Mouse (Mus musculus): ENCODE results near the gene Cd38. TPM values are rescaled to one million over a fixed set of nuclear protein-coding genes. Genes with fewer than 3 reads are reported as not detected.
"Not testable (repeated sequence)": the region's sequence is repeated elsewhere in the genome, so short reads cannot be mapped to it uniquely, and the experiment has no call there.

Cd38 gene
- polyA plus RNA-seq, 1 experiment from 2014 or later = 6.7 TPM

- not testable (repeated sequence) for H3K27ac ChIP-seq; H3K4me1 ChIP-seq; H3K9me3 ChIP-seq; H3K4me3 ChIP-seq; DNase-seq (ENCODE audit: extremely low spot score, low spot score); H3K27me3 ChIP-seq (ENCODE audit: poor library complexity, severe bottlenecking); H3K36me3 ChIP-seq (replicated peaks)
- WGBS = 97% methylated on average over 4 of the region's 4 CpGs
These were observed 44.5 kb downstream of the Cd38 start, which contains the start of gene Gm7879 for GRCm38 (mm10) chr5:43912844-43913243. Gene Gm7879, plus strand, starts transcription at chr5:43913144.

- no peak for DNase-seq (ENCODE audit: extremely low spot score, low spot score)
- no peaks in the 10 kb centered on the region for H3K27me3 ChIP-seq (ENCODE audit: poor library complexity, severe bottlenecking)
- H3K27ac ChIP-seq = no peak overlapping the region
- no peaks in the 10 kb centered on the region for H3K36me3 ChIP-seq (replicated peaks)
- no peak overlapping the region for H3K4me3 ChIP-seq
- WGBS = 91% methylated on average over 4 of the region's 4 CpGs
- H3K9me3 ChIP-seq = no peaks in the 10 kb centered on the region
- H3K4me1 ChIP-seq = peaks cover 3% of the 10 kb centered on the region; the same call in 1 of the 2 replicates
These were observed 47.0 kb downstream of the Cd38 start for GRCm38 (mm10) chr5:43915261-43915886.

- no peaks in the 10 kb centered on the region for H3K36me3 ChIP-seq (replicated peaks)
- no peaks in the 10 kb centered on the region for H3K27me3 ChIP-seq (ENCODE audit: poor library complexity, severe bottlenecking)
- H3K27ac ChIP-seq = no peak overlapping the region
- no peak overlapping the region for H3K4me3 ChIP-seq
- no peak for DNase-seq (ENCODE audit: extremely low spot score, low spot score)
- WGBS = 93% methylated on average over 11 of the region's 11 CpGs
- H3K4me1 ChIP-seq = peaks cover 1% of the 10 kb centered on the region; the same call in 1 of the 2 replicates
- no peaks in the 10 kb centered on the region for H3K9me3 ChIP-seq
These were observed 53.5 kb downstream of the Cd38 start for GRCm38 (mm10) chr5:43921877-43922276.

- Histone ChIP-seq H3K4me1 (no peaks in the 10 kb centered on the region), H3K9me3 (no peaks in the 10 kb centered on the region), H3K4me3 (no peak overlapping the region), H3K27me3 (ENCODE audit: poor library complexity, severe bottlenecking) (no peaks in the 10 kb centered on the region), H3K36me3 (replicated peaks) (no peaks in the 10 kb centered on the region), H3K27ac (no peak overlapping the region)
- 33% methylated on average over 4 of the region's 4 CpGs for WGBS
- DNase-seq (ENCODE audit: extremely low spot score, low spot score) = peak; percentile 44
These were observed 55.6 kb downstream of the Cd38 start for GRCm38 (mm10) chr5:43923933-43924332.

GRCm38 (mm10) chr5:43927729-43928128 is 59.4 kb downstream of the Cd38 start:
- no peak overlapping the region for H3K27ac ChIP-seq
- DNase-seq (ENCODE audit: extremely low spot score, low spot score) = no peak
- H3K27me3 ChIP-seq (ENCODE audit: poor library complexity, severe bottlenecking) = no peaks in the 10 kb centered on the region
- H3K9me3 ChIP-seq = no peaks in the 10 kb centered on the region
- no peaks in the 10 kb centered on the region for H3K36me3 ChIP-seq (replicated peaks)
- H3K4me1 ChIP-seq = no peaks in the 10 kb centered on the region
- no peak overlapping the region for H3K4me3 ChIP-seq

- no peaks in the 10 kb centered on the region for H3K27me3 ChIP-seq (ENCODE audit: poor library complexity, severe bottlenecking)
- no peaks in the 10 kb centered on the region for H3K4me1 ChIP-seq
- no peak for DNase-seq (ENCODE audit: extremely low spot score, low spot score)
- H3K27ac ChIP-seq = no peak overlapping the region
- WGBS = 64% methylated on average over 2 of the region's 2 CpGs
- no peaks in the 10 kb centered on the region for H3K9me3 ChIP-seq
- H3K36me3 ChIP-seq (replicated peaks) = no peaks in the 10 kb centered on the region
- no peak overlapping the region for H3K4me3 ChIP-seq
These were observed 64.9 kb downstream of the Cd38 start for GRCm38 (mm10) chr5:43933269-43933668.

GRCm38 (mm10) chr5:43947330-43947977 is 79.1 kb downstream of the Cd38 start:
- Histone ChIP-seq H3K4me1 (peaks cover 26% of the 10 kb centered on the region), H3K4me3 (peak overlapping the region; percentile 51), H3K36me3 (replicated peaks) (no peaks in the 10 kb centered on the region), H3K9me3 (no peaks in the 10 kb centered on the region), H3K27me3 (ENCODE audit: poor library complexity, severe bottlenecking) (peaks cover 4% of the 10 kb centered on the region; the same call in 1 of the 2 replicates), H3K27ac (peak overlapping the region; percentile 75)
- WGBS = 37% methylated on average over 9 of the region's 9 CpGs
- DNase-seq (ENCODE audit: extremely low spot score, low spot score) = no peak

GRCm38 (mm10) chr5:43948111-43948743 is 79.9 kb downstream of the Cd38 start:
- Histone ChIP-seq H3K9me3 (no peaks in the 10 kb centered on the region), H3K36me3 (replicated peaks) (no peaks in the 10 kb centered on the region), H3K27ac (peak overlapping the region; percentile 75), H3K4me1 (peaks cover 26% of the 10 kb centered on the region), H3K27me3 (ENCODE audit: poor library complexity, severe bottlenecking) (peaks cover 4% of the 10 kb centered on the region; the same call in 1 of the 2 replicates), H3K4me3 (peak overlapping the region; percentile 51)
- 2% methylated on average over 27 of the region's 27 CpGs for WGBS
- DNase-seq (ENCODE audit: extremely low spot score, low spot score) = peak; percentile 68

GRCm38 (mm10) chr5:43948748-43949275 is 80.5 kb downstream of the Cd38 start:
- H3K4me3 ChIP-seq = peak overlapping the region; percentile 51
- H3K4me1 ChIP-seq = peaks cover 26% of the 10 kb centered on the region
- no peaks in the 10 kb centered on the region for H3K9me3 ChIP-seq
- H3K27ac ChIP-seq = peak overlapping the region; percentile 77
- no peaks in the 10 kb centered on the region for H3K36me3 ChIP-seq (replicated peaks)
- H3K27me3 ChIP-seq (ENCODE audit: poor library complexity, severe bottlenecking) = peaks cover 4% of the 10 kb centered on the region; the same call in 1 of the 2 replicates
- peak; percentile 32 for DNase-seq (ENCODE audit: extremely low spot score, low spot score)
- 2% methylated on average over 8 of the region's 8 CpGs for WGBS

GRCm38 (mm10) chr5:43953241-43953640 is 84.9 kb downstream of the Cd38 start:
- Histone ChIP-seq H3K4me3 (no peak overlapping the region), H3K9me3 (no peaks in the 10 kb centered on the region), H3K27ac (no peak overlapping the region), H3K4me1 (peaks cover 12% of the 10 kb centered on the region), H3K36me3 (replicated peaks) (no peaks in the 10 kb centered on the region), H3K27me3 (ENCODE audit: poor library complexity, severe bottlenecking) (no peaks in the 10 kb centered on the region)
- DNase-seq (ENCODE audit: extremely low spot score, low spot score) = no peak
- 72% methylated on average over 1 of the region's 1 CpGs for WGBS

- Histone ChIP-seq H3K4me1 (no peaks in the 10 kb centered on the region), H3K4me3 (no peak overlapping the region), H3K36me3 (replicated peaks) (no peaks in the 10 kb centered on the region), H3K27me3 (ENCODE audit: poor library complexity, severe bottlenecking) (no peaks in the 10 kb centered on the region), H3K27ac (no peak overlapping the region), H3K9me3 (no peaks in the 10 kb centered on the region)
- DNase-seq (ENCODE audit: extremely low spot score, low spot score) = no peak
- 88% methylated on average over 3 of the region's 3 CpGs for WGBS
These were observed 91.6 kb downstream of the Cd38 start for GRCm38 (mm10) chr5:43959884-43960440.

GRCm38 (mm10) chr5:43961056-43961455 is 92.7 kb downstream of the Cd38 start:
- no peaks in the 10 kb centered on the region for H3K36me3 ChIP-seq (replicated peaks)
- H3K9me3 ChIP-seq = no peaks in the 10 kb centered on the region
- no peaks in the 10 kb centered on the region for H3K4me1 ChIP-seq
- no peak overlapping the region for H3K27ac ChIP-seq
- H3K4me3 ChIP-seq = no peak overlapping the region
- WGBS = 90% methylated on average over 3 of the region's 3 CpGs
- no peaks in the 10 kb centered on the region for H3K27me3 ChIP-seq (ENCODE audit: poor library complexity, severe bottlenecking)
- DNase-seq (ENCODE audit: extremely low spot score, low spot score) = no peak
